Mouse (Mus musculus) MEL (cell line): ENCODE measurements around the gene Hist1h2ae. TPM values are rescaled to one million over a fixed set of nuclear protein-coding genes. Genes with fewer than 3 reads are reported as not detected.
"Not testable (repeated sequence)": the region's sequence is repeated elsewhere in the genome, so short reads cannot be mapped to it uniquely, and the experiment has no call there.

ENCODE experiments used
- DNase-seq: peaks from one replicate; pipeline ENCODE4 v3.0.0; 2011; ENCODE audit warnings: low read depth, low spot score
- H3K27ac ChIP-seq: 2 replicates; pipeline ENCODE4 v1.5.1; 2012; ENCODE audit warnings: low read depth, mild to moderate bottlenecking, control low read depth, low read length, moderate library complexity; ENCODE audit not compliant: control insufficient read depth
- H3K27me3 ChIP-seq, 2 experiments: fragments of 150-350 bp in 1 of 2; sonication (generic) in 1 of 2; 2 replicates each; pipeline ENCODE4 v1.6.1; 2012; ENCODE audit warnings: low read length in 2 of 2, mild to moderate bottlenecking in 2 of 2, improper control_type of control experiment in 1 of 2, moderate library complexity in 1 of 2; ENCODE audit not compliant: insufficient read depth in 2 of 2, control insufficient read depth in 1 of 2
- H3K36me3 ChIP-seq, 2 experiments: 2 replicates each; pipeline ENCODE4 v1.6.1; 2012 to 2014; ENCODE audit warnings: low read length in 2 of 2, improper control_type of control experiment in 1 of 2, inconsistent platforms in 1 of 2, mild to moderate bottlenecking in 1 of 2; ENCODE audit not compliant: insufficient read depth in 2 of 2, control insufficient read depth in 1 of 2
- H3K4me1 ChIP-seq, 2 experiments: fragments of 150-350 bp in 1 of 2; sonication (generic) in 1 of 2; 2 replicates each; pipeline ENCODE4 v1.6.1; 2012; ENCODE audit warnings: low read length in 2 of 2, improper control_type of control experiment in 1 of 2, mild to moderate bottlenecking in 1 of 2; ENCODE audit not compliant: insufficient read depth in 2 of 2, control insufficient read depth in 1 of 2
- H3K4me3 ChIP-seq, 2 experiments: fragments of 150-350 bp in 1 of 2; sonication (generic) in 1 of 2; 2 replicates each; pipeline ENCODE4 v1.5.1; 2012; ENCODE audit warnings: low read depth in 2 of 2, low read length in 2 of 2, mild to moderate bottlenecking in 2 of 2, moderate library complexity in 2 of 2, control low read depth in 1 of 2, improper control_type of control experiment in 1 of 2; ENCODE audit not compliant: control insufficient read depth in 1 of 2, insufficient read depth in 1 of 2
- H3K79me2 ChIP-seq: 2 replicates; pipeline ENCODE4 v1.6.1; 2012; ENCODE audit warnings: mild to moderate bottlenecking, low read length, moderate library complexity; ENCODE audit not compliant: control insufficient read depth, poor library complexity, insufficient read depth
- H3K9ac ChIP-seq: 2 replicates; pipeline ENCODE4 v1.6.1; 2012; ENCODE audit warnings: low read depth, mild to moderate bottlenecking, control low read depth, low read length, moderate library complexity; ENCODE audit not compliant: control insufficient read depth, poor library complexity, severe bottlenecking
- H3K9me3 ChIP-seq: fragments of 150-350 bp; sonication (generic); replicated peaks from 2 replicates; pipeline ENCODE4 v1.6.1; 2012; ENCODE audit warnings: mild to moderate bottlenecking, low read length, improper control_type of control experiment, moderate library complexity; ENCODE audit not compliant: insufficient read depth
- POLR2A ChIP-seq, 2 experiments: IDR thresholded peaks; 2 replicates each; pipeline ENCODE4 v1.6.1; 2011 to 2012; ENCODE audit warnings: low read length in 2 of 2, mild to moderate bottlenecking in 2 of 2, control low read depth in 1 of 2, improper control_type of control experiment in 1 of 2, low read depth in 1 of 2, moderate library complexity in 1 of 2; ENCODE audit not compliant: control insufficient read depth in 1 of 2, insufficient read depth in 1 of 2, poor library complexity in 1 of 2
- POLR2AphosphoS5 ChIP-seq: IDR thresholded peaks from 2 replicates; pipeline ENCODE4 v1.6.1; 2012; ENCODE audit warnings: low read depth, borderline replicate concordance, mild to moderate bottlenecking, inconsistent platforms, low read length, moderate library complexity, mixed read lengths
- TBP ChIP-seq: IDR thresholded peaks from 2 replicates; pipeline ENCODE4 v1.8.0; 2011; ENCODE audit warnings: low read depth, low read length, improper control_type of control experiment
- UBTF ChIP-seq: IDR thresholded peaks from 2 replicates; pipeline ENCODE4 v1.6.1; 2012; ENCODE audit warnings: low read depth, mild to moderate bottlenecking, inconsistent platforms, low read length, improper control_type of control experiment, moderate library complexity, borderline replicate concordance; ENCODE audit not compliant: insufficient read depth
- polyA plus RNA-seq, 2 experiments: library from polyadenylated mRNA; stranded (reverse) in 1 of 2; unstranded in 1 of 2; fragments of >175 nt in 1 of 2; fragments of >200 nt in 1 of 2; gene quantifications; 2 replicates each; pipeline versions ENCODE4 v1.2.1 to v1.2.4; 2012; ENCODE audit warnings: low replicate concordance in 2 of 2, low read depth in 1 of 2; ENCODE audit not compliant: insufficient read length in 2 of 2, insufficient read depth in 1 of 2, missing spikeins in 1 of 2
- total RNA-seq: library from RNA; depleted of rRNA; stranded (reverse); fragments of 300-350 nt; gene quantifications from 2 replicates; pipeline ENCODE4 v1.2.3, GENCODE M21; 2012

Gene Hist1h2ae
- total and polyA plus RNA-seq, 3 experiments, result 3.3 to 560 TPM; not detected in 1

- peak overlapping the region; percentile 14 to 47; a peak in 3 of 4 replicates for H3K4me3 ChIP-seq
- peaks cover 0 to 25% of the 10 kb centered on the region in 2 experiments; a peak in 2 of 4 replicates for H3K36me3 ChIP-seq
- TF ChIP-seq UBTF, result peak; percentile 73; the same call in 1 of the 2 replicates
- peak; percentile 68 to 87; a peak in 3 of 4 replicates for TF ChIP-seq POLR2A (IDR thresholded peaks at IDR 0.05; ENCODE audit: control insufficient read depth in 1 of 2, insufficient read depth in 1 of 2, low read depth in 1 of 2, low read length in 2 of 2, poor library complexity in 1 of 2)
- peak; percentile 1; the same call in 1 of the 2 replicates for TF ChIP-seq POLR2AphosphoS5
- H3K79me2 ChIP-seq, H3K4me1 ChIP-seq, H3K9me3 ChIP-seq, H3K27me3 ChIP-seq: not testable (repeated sequence)
- peak; percentile 74 for DNase-seq
- H3K9ac ChIP-seq, result peak overlapping the region; percentile 77
- peak overlapping the region; percentile 98 for H3K27ac ChIP-seq
These were observed 3.6 kb upstream of the Hist1h2ae start for GRCm38 (mm10) chr13:23574546-23575170.

- TF ChIP-seq UBTF, result 0 out of 2 replicates have a peak, but pooled peaks have one; percentile 51
- peak in 1 of 2 experiments; percentile 79; a peak in 3 of 4 replicates for TF ChIP-seq POLR2A (IDR thresholded peaks at IDR 0.05; ENCODE audit: control insufficient read depth in 1 of 2, insufficient read depth in 1 of 2, low read depth in 1 of 2, low read length in 2 of 2, poor library complexity in 1 of 2)
- TF ChIP-seq TBP, result peak; percentile 98
- TF ChIP-seq POLR2AphosphoS5, result peak; percentile 52; the same call in 1 of the 2 replicates
- not testable (repeated sequence) for H3K27me3 ChIP-seq, H3K79me2 ChIP-seq, H3K4me1 ChIP-seq, H3K9me3 ChIP-seq
- H3K9ac ChIP-seq, result peak within 1 kb of the TSS; percentile 99
- DNase-seq, result peak; percentile 99
- H3K4me3 ChIP-seq, result peak within 1 kb of the TSS; percentile 14 to 58
- peaks cover 0 to 28% of the 10 kb centered on the region in 2 experiments; a peak in 2 of 4 replicates for H3K36me3 ChIP-seq
- peak within 1 kb of the TSS; percentile 98 for H3K27ac ChIP-seq
These were observed 3.0 kb upstream of the Hist1h2ae start, which contains the start of the genes Hist1h2bf and Hist1h2ad for GRCm38 (mm10) chr13:23573898-23574524. Hist1h2bf (minus strand) TSS chr13:23574196. Hist1h2ad (plus strand) TSS chr13:23574381.

GRCm38 (mm10) chr13:23573034-23573897 is 2.2 kb upstream of the Hist1h2ae start:
- peak overlapping the region; percentile 99 for H3K9ac ChIP-seq
- not testable (repeated sequence) for H3K27me3 ChIP-seq, H3K9me3 ChIP-seq, H3K79me2 ChIP-seq, H3K4me1 ChIP-seq
- H3K4me3 ChIP-seq, result peak overlapping the region; percentile 12 to 58
- peaks cover 0 to 25% of the 10 kb centered on the region in 2 experiments; a peak in 2 of 4 replicates for H3K36me3 ChIP-seq
- peak overlapping the region; percentile 98 for H3K27ac ChIP-seq
- peak; percentile 44; the same call in 1 of the 2 replicates for TF ChIP-seq TBP
- TF ChIP-seq POLR2A (IDR thresholded peaks at IDR 0.05; ENCODE audit: control insufficient read depth in 1 of 2, insufficient read depth in 1 of 2, low read depth in 1 of 2, low read length in 2 of 2, poor library complexity in 1 of 2), result peak; percentile 53 to 56; a peak in 3 of 4 replicates
- peak; percentile 71 for DNase-seq
